Mouse (Mus musculus) embryonic fibroblast, embryonic 13.5 days (primary cell): Measurements from ENCODE around the gene Gm2115.

Experiments used
- CTCF ChIP-seq: IDR thresholded peaks from 2 replicates; pipeline ENCODE4 v1.5.1; 2011; ENCODE audit warnings: mild to moderate bottlenecking, control low read depth, low read length, moderate library complexity, borderline replicate concordance; ENCODE audit not compliant: insufficient read depth
- POLR2A ChIP-seq: IDR thresholded peaks from 2 replicates; pipeline ENCODE4 v1.6.1; 2011; ENCODE audit warnings: low read depth, mild to moderate bottlenecking, control low read depth, low read length, moderate library complexity

- TF ChIP-seq CTCF, result no peak
- no peak for TF ChIP-seq POLR2A
Measured at GRCm38 (mm10) chr7:84526171-84526570, 2.6 kb upstream of the Gm2115 start.
